ENCODE assay signal across 35 mouse cellular contexts in the genomic region with DNA sequence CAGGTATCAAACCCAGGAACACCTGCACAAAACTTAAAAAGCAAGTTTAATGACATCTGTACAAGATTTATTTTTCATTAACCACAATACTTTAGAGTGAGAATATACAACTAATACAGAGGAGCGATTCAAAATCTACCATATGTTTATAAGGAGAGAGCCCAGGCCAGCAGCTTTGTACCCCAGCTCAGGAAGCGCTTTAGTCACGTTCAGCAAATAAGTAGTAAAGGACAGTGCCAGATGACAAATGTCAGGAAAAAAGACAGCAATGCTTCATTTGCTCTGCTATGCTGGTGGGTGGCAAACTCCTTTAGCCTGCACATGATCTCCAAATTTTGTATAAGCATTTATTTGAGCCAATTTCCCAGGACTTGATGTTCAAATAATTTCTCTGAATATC. TPM values are rescaled to one million over a fixed set of nuclear protein-coding genes. Genes with fewer than 3 reads are reported as not detected.
"Had no signal": no experiment of that assay in that cellular context is flagged by ENCODE, and none has a peak within 500 bp of the region (broad histone marks: within the 10 kb centered on the region; RNA-seq: fewer than 3 reads in every experiment).

No protein-coding gene starts in this region.

- H3K9ac ChIP-seq: limb, embryonic 12.5 days; limb, embryonic 13.5 days; limb, embryonic 15.5 days; liver, embryonic 12.5 days; liver, embryonic 13.5 days; liver, embryonic 14.5 days; liver, embryonic 15.5 days; liver, postnatal 0 days; midbrain, embryonic 12.5 days; midbrain, embryonic 13.5 days; midbrain, embryonic 15.5 days; neural tube, embryonic 12.5 days had no signal

- H3K27me3 ChIP-seq: limb, embryonic 12.5 days; limb, embryonic 13.5 days; limb, embryonic 15.5 days; liver, embryonic 12.5 days; liver, embryonic 13.5 days; liver, embryonic 15.5 days; megakaryocyte, embryonic 14.5 days; midbrain, embryonic 12.5 days; midbrain, embryonic 13.5 days; midbrain, embryonic 15.5 days; neural tube, embryonic 12.5 days had no signal

- H3K9me3 ChIP-seq: limb, embryonic 10.5 days; limb, embryonic 15.5 days; liver, embryonic 12.5 days; liver, embryonic 13.5 days; liver, embryonic 15.5 days; midbrain, embryonic 10.5 days; midbrain, embryonic 12.5 days; midbrain, embryonic 13.5 days; midbrain, embryonic 15.5 days; neural tube, embryonic 12.5 days had no signal

- H3K4me1 ChIP-seq: limb, embryonic 10.5 days; limb, embryonic 12.5 days; limb, embryonic 13.5 days; limb, embryonic 15.5 days; liver, embryonic 12.5 days; liver, embryonic 13.5 days; liver, embryonic 15.5 days; megakaryocyte, embryonic 14.5 days; midbrain, embryonic 10.5 days; midbrain, embryonic 12.5 days; midbrain, embryonic 13.5 days; midbrain, embryonic 15.5 days; neural tube, embryonic 12.5 days had no signal

- H3K4me2 ChIP-seq: limb, embryonic 12.5 days; limb, embryonic 13.5 days; limb, embryonic 15.5 days; liver, embryonic 11.5 days; liver, embryonic 12.5 days; liver, embryonic 13.5 days; liver, embryonic 15.5 days; midbrain, embryonic 11.5 days; midbrain, embryonic 12.5 days; midbrain, embryonic 13.5 days; midbrain, embryonic 15.5 days; neural tube, embryonic 12.5 days had no signal

- ATAC-seq: liver, embryonic 12.5 days; liver, postnatal 0 days; lung, postnatal 0 days; midbrain, embryonic 13.5 days; midbrain, embryonic 15.5 days; midbrain, embryonic 16.5 days had no signal

- H3K27ac ChIP-seq: left cerebral cortex, adult 2 months; limb, embryonic 10.5 days; limb, embryonic 12.5 days; limb, embryonic 13.5 days; limb, embryonic 15.5 days; liver, embryonic 12.5 days; liver, embryonic 13.5 days; liver, embryonic 14.5 days; liver, embryonic 15.5 days; macrophage; midbrain, embryonic 10.5 days; midbrain, embryonic 12.5 days; midbrain, embryonic 13.5 days; midbrain, embryonic 15.5 days; neural tube, embryonic 12.5 days had no signal

- H3K4me3 ChIP-seq: left cerebral cortex, adult 2 months; limb, embryonic 10.5 days; limb, embryonic 12.5 days; limb, embryonic 13.5 days; limb, embryonic 15.5 days; liver, embryonic 12.5 days; liver, embryonic 13.5 days; liver, embryonic 15.5 days; megakaryocyte, embryonic 14.5 days; midbrain, embryonic 10.5 days; midbrain, embryonic 12.5 days; midbrain, embryonic 13.5 days; midbrain, embryonic 15.5 days; myocyte; neural tube, embryonic 12.5 days had no signal

- DNase-seq: layer of hippocampus, postnatal 36 days; left cerebral cortex, postnatal 4 days; liver; liver, embryonic 13.5 days; liver, postnatal 0 days; lung, adult 2 months; lung, postnatal 10 days; lung, postnatal 14 days; lung, postnatal 36 days; midbrain, embryonic 14.5 days had no signal

RNA-seq across cellular contexts. Expression of a gene that starts 56.6 kb away (rescaled TPM):
- polyA plus RNA-seq: limb, embryonic 10.5 days; limb, embryonic 11.5 days; limb, embryonic 12.5 days; limb, embryonic 13.5 days; limb, embryonic 14.5 days; limb, embryonic 15.5 days; liver, adult 2 months; liver, embryonic 11.5 days; liver, embryonic 12.5 days; liver, embryonic 13.5 days; liver, embryonic 14.5 days; liver, embryonic 15.5 days; liver, embryonic 16.5 days; liver, postnatal 0 days; lung, adult 2 months; lung, postnatal 0 days; macrophage; midbrain, embryonic 10.5 days; midbrain, embryonic 11.5 days; myocyte; neural tube, embryonic 11.5 days; neural tube, embryonic 12.5 days had no signal
